Mouse (Mus musculus): ENCODE results near the gene 1110051M20Rik. TPM values are rescaled to one million over a fixed set of nuclear protein-coding genes. Genes with fewer than 3 reads are reported as not detected.

Gene 1110051M20Rik
- polyA plus RNA-seq, 1 experiment from 2014 or later = 161 TPM

DNA sequence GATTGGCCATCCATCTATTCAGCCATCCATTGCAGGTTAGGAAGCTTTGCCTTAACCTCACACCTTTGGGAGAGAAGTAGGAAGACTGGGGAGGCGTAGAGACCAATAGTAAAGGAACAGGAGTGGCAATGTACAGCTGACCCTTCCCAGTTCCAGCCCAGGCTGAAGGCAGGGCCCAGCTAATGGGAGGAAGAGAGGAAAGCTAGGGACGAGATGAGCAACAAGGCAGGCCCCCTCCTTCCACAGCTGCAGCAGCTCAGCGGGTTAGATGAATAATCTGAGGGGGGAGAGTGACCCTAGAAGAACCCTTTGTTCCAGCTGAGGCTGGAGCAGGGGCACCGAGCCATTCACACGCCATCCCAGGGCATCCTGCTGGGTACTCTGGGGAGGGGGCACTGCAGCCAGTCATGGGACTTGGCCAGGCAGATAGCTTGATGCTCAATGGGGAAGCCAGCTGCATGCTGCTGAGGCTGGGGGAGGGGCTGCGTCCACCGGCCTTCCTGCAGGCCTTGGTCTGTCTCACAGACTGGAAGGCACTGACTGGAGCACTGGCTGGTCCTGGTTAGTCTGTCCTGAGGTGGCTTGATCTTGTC lies 25.6 kb upstream of the 1110051M20Rik start:
- no peak overlapping the region for H3K4me2 ChIP-seq
- H3K4me3 ChIP-seq = no peak overlapping the region
- peak; percentile 67 for ATAC-seq (ENCODE audit: low FRiP score, low read depth)
- H3K9ac ChIP-seq = no peak overlapping the region
- H3K9me3 ChIP-seq = no peaks in the 10 kb centered on the region
- 13% methylated on average over 7 of the region's 7 CpGs for WGBS
- H3K36me3 ChIP-seq = no peaks in the 10 kb centered on the region
- H3K4me1 ChIP-seq (replicated peaks) = peaks cover 16% of the 10 kb centered on the region
- H3K27me3 ChIP-seq = no peaks in the 10 kb centered on the region
- no peak overlapping the region for H3K27ac ChIP-seq (replicated peaks)

DNA sequence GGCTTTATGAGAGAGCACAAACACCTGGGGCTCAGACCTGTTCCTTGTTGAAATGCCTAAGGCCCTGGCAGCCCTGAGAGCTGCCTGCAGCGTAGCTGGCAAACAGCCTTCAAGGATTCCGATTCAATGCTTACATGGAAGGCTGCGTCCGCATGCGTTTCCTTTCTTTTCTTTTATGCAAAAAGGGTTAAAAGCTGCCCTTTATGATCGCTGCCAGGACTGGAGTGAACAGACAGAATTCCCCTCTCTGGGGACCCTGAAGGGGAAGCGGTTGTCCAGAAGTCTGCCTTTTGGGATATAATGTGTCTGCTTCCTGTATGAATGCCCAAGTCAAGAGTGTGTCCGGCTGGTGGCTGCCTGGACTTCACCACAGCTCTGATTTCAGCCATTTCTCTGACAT lies 23.1 kb upstream of the 1110051M20Rik start:
- Histone ChIP-seq H3K9me3 (no peaks in the 10 kb centered on the region), H3K27me3 (no peaks in the 10 kb centered on the region), H3K4me3 (no peak overlapping the region), H3K9ac (no peak overlapping the region), H3K4me2 (no peak overlapping the region), H3K36me3 (no peaks in the 10 kb centered on the region), H3K27ac (replicated peaks) (no peak overlapping the region), H3K4me1 (replicated peaks) (peaks cover 26% of the 10 kb centered on the region)
- ATAC-seq (ENCODE audit: low FRiP score, low read depth) = no peak
- 42% methylated on average over 8 of the region's 8 CpGs for WGBS

DNA sequence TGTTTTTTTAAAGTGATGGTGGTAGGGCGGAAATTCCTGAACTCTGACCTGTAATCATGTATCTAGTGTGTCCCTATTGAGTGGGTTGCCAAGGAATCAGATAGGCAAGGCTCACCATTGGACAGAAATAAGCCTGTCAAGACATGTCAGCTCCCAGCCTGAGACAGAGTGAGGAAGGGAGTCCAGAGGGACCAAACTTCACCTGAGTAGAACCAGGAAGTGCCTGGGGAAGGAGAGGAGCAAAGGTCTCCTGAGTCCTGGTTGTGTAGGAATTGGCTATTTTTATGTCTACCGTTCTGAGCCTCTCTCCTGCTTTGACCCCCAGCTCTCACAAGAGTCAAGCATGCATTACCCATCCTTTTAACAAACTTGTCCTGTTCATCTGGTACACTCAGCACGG lies 21.4 kb upstream of the 1110051M20Rik start:
- no peaks in the 10 kb centered on the region for H3K36me3 ChIP-seq
- WGBS = 87% methylated on average over 3 of the region's 3 CpGs
- no peaks in the 10 kb centered on the region for H3K9me3 ChIP-seq
- peaks cover 39% of the 10 kb centered on the region for H3K4me1 ChIP-seq (replicated peaks)
- no peaks in the 10 kb centered on the region for H3K27me3 ChIP-seq
- H3K9ac ChIP-seq = no peak overlapping the region
- H3K27ac ChIP-seq (replicated peaks) = no peak overlapping the region
- ATAC-seq (ENCODE audit: low FRiP score, low read depth) = no peak
- H3K4me2 ChIP-seq = no peak overlapping the region
- no peak overlapping the region for H3K4me3 ChIP-seq

DNA sequence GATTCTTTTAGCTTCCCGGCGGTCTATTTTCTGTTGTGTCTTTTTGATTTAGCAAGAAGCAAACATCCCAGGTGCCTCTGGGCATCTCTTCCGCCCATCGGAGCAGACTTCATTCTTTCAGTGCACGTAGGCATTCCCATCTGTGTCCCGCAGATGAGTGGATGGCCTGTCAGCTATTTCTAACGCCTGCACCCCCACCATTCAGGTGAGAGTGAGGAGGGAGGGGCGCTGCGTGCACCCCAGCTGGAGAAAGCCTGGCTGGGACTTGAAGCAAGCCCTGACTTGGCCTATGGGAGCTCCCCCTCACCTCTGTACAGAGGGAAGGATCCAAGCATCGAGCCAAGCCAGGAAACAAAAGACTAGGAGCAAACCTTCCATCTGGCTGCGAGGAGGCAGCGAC lies 18.2 kb upstream of the 1110051M20Rik start:
- H3K27ac ChIP-seq (replicated peaks) = peak overlapping the region; percentile 48
- peak; percentile 40 for ATAC-seq (ENCODE audit: low FRiP score, low read depth)
- H3K27me3 ChIP-seq = 0 out of 2 replicates have a peak, but pooled peaks cover 4% of the 10 kb centered on the region
- no peaks in the 10 kb centered on the region for H3K9me3 ChIP-seq
- H3K4me2 ChIP-seq = peak overlapping the region; percentile 47
- H3K9ac ChIP-seq = peak overlapping the region; percentile 37; the same call in 1 of the 2 replicates
- no peaks in the 10 kb centered on the region for H3K36me3 ChIP-seq
- 0 out of 2 replicates have a peak overlapping the region, but pooled peaks have one; percentile 9 for H3K4me3 ChIP-seq
- 7% methylated on average over 12 of the region's 12 CpGs for WGBS
- peaks cover 41% of the 10 kb centered on the region for H3K4me1 ChIP-seq (replicated peaks)

DNA sequence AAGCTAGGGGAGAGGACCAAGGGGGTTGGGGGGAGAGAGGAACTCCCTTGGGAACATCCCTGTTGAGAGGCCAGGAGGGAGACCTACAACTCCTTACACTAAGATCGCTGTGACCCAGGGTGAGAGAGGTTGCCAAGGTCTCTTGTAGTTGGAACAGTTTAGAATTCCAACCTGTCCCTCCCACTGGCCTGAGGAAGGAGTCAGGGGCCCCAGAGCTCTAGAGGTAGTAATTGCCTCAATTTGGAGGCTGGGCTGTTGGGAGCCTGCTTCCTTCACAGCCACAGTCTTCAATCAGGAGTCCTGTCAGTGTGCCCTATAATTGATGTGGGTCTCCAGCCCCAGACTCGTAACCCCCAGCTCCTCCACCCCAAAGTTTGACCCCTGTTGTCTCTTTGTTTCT lies 17.7 kb upstream of the 1110051M20Rik start:
- no peak overlapping the region for H3K9ac ChIP-seq
- no peaks in the 10 kb centered on the region for H3K36me3 ChIP-seq
- H3K4me1 ChIP-seq (replicated peaks) = peaks cover 45% of the 10 kb centered on the region
- no peaks in the 10 kb centered on the region for H3K9me3 ChIP-seq
- H3K27me3 ChIP-seq = 0 out of 2 replicates have a peak, but pooled peaks cover 4% of the 10 kb centered on the region
- 0 out of 2 replicates have a peak overlapping the region, but pooled peaks have one; percentile 48 for H3K27ac ChIP-seq (replicated peaks)
- 15% methylated on average over 2 of the region's 2 CpGs for WGBS
- H3K4me2 ChIP-seq = peak overlapping the region; percentile 47
- ATAC-seq (ENCODE audit: low FRiP score, low read depth) = no peak
- 0 out of 2 replicates have a peak overlapping the region, but pooled peaks have one; percentile 9 for H3K4me3 ChIP-seq

DNA sequence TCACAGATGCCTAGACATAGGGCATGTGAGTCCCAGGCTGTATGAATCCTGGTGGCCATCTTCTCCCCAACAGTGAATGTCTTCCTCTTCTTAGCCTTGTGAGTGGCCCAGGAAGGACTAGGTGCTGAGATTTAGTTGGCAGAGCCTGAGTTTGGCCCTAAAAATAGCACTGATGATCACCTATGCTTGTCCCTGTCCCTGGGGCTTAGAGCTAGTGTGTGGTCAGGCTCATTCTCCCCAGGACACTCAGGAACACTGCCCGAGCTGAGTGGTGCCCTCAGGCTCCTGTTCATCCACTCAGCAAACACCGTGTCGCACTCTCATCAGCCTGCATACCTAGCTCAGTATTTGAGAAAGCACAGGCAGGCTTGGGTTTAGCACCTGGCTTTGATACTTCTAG lies 16.8 kb upstream of the 1110051M20Rik start:
- ATAC-seq (ENCODE audit: low FRiP score, low read depth) = no peak
- H3K4me2 ChIP-seq = no peak overlapping the region
- no peak overlapping the region for H3K27ac ChIP-seq (replicated peaks)
- H3K36me3 ChIP-seq = no peaks in the 10 kb centered on the region
- H3K9me3 ChIP-seq = no peaks in the 10 kb centered on the region
- 0 out of 2 replicates have a peak, but pooled peaks cover 4% of the 10 kb centered on the region for H3K27me3 ChIP-seq
- peaks cover 49% of the 10 kb centered on the region for H3K4me1 ChIP-seq (replicated peaks)
- no peak overlapping the region for H3K4me3 ChIP-seq
- H3K9ac ChIP-seq = no peak overlapping the region
- 66% methylated on average over 3 of the region's 3 CpGs for WGBS

DNA sequence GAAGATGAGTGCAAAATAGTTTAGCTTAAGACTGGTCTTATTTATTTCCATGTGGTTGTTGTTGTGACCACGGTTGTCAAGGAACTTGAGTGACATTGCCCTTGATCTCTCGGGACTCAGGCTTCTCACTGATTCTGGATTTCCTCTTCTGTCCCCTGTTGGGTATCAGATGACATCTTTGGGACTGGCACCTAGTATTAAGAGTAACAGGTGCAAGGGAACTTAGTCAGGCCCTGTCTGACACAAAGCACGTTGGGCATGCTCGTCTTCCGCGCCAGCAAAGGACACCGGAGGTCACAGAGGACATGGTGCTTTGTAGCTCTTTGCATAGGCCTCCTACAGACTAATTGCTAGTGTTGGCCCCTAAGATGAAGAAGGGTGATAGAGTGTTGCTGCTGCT lies 16.3 kb upstream of the 1110051M20Rik start:
- no peak overlapping the region for H3K4me2 ChIP-seq
- ATAC-seq (ENCODE audit: low FRiP score, low read depth) = no peak
- 0 out of 2 replicates have a peak, but pooled peaks cover 4% of the 10 kb centered on the region for H3K27me3 ChIP-seq
- WGBS = 61% methylated on average over 7 of the region's 7 CpGs
- no peak overlapping the region for H3K9ac ChIP-seq
- no peaks in the 10 kb centered on the region for H3K9me3 ChIP-seq
- H3K27ac ChIP-seq (replicated peaks) = no peak overlapping the region
- no peak overlapping the region for H3K4me3 ChIP-seq
- peaks cover 49% of the 10 kb centered on the region for H3K4me1 ChIP-seq (replicated peaks)
- H3K36me3 ChIP-seq = no peaks in the 10 kb centered on the region

DNA sequence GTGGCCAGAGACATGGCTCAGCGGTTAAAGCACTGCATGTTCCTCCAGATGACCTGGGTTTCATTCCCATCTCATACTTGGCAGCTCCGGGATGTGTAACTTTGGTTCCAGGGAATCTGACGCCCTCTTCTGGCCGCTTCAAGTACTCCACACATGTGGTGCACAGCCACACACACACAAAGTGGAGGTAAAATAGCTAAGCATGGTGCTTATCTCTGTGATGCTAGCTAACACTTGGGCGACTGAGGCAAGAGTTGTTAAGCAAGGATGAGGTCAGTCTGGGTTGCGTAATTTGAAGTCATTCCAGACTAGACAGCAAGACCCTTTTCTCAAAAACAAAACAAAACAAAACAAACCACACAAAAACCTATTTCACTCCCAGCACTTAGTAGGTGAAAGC lies 15.6 kb upstream of the 1110051M20Rik start:
- Histone ChIP-seq H3K27ac (replicated peaks) (no peak overlapping the region), H3K27me3 (0 out of 2 replicates have a peak, but pooled peaks cover 4% of the 10 kb centered on the region), H3K4me1 (replicated peaks) (peaks cover 55% of the 10 kb centered on the region), H3K4me3 (no peak overlapping the region), H3K9me3 (no peaks in the 10 kb centered on the region), H3K4me2 (no peak overlapping the region), H3K36me3 (no peaks in the 10 kb centered on the region), H3K9ac (no peak overlapping the region)
- no peak for ATAC-seq (ENCODE audit: low FRiP score, low read depth)
- WGBS = 97% methylated on average over 6 of the region's 6 CpGs

DNA sequence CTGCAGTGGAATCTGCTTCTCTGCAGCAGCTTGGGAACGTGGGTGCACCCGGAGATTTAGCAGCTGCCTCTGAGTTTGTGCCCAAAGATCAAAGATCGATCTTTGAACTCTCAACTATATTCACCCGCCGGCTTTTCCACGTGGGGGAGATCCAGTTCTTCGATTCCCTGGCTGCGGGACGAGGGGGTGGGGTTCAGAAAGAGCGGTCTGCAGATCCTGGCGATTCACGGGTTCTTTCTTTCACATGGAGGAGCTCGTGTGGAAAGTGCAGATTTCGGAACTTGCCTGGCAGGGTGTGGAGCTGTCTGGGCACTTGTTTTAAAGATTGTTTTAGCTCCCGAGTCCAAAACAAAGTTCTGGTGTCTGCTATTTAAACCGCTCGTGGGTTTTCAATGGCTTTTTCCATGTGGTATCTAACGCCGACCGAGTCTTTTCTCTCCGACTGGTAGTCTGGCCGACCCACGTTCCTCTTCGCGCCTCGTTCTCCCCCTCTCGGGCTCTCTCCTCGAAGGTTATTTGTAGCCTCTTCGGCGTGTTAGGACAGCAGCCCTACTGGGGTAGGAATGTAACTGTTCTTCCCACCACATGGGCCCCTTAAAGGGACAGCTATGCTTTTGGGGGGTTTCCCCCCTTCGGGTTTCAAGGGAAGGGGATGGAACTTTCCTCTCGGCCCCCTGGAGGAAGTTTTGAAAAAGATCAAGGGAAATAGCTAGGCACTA lies 14.3 kb upstream of the 1110051M20Rik start:
- peaks cover 55% of the 10 kb centered on the region for H3K4me1 ChIP-seq (replicated peaks)
- no peak for ATAC-seq (ENCODE audit: low FRiP score, low read depth)
- H3K27me3 ChIP-seq = 0 out of 2 replicates have a peak, but pooled peaks cover 4% of the 10 kb centered on the region
- H3K9me3 ChIP-seq = no peaks in the 10 kb centered on the region
- H3K4me2 ChIP-seq = peak overlapping the region; percentile 99
- H3K36me3 ChIP-seq = no peaks in the 10 kb centered on the region
- under 1% methylated on average over 32 of the region's 32 CpGs for WGBS
- peak overlapping the region; percentile 77 for H3K27ac ChIP-seq (replicated peaks)
- H3K4me3 ChIP-seq = peak overlapping the region; percentile 63
- H3K9ac ChIP-seq = peak overlapping the region; percentile 60

DNA sequence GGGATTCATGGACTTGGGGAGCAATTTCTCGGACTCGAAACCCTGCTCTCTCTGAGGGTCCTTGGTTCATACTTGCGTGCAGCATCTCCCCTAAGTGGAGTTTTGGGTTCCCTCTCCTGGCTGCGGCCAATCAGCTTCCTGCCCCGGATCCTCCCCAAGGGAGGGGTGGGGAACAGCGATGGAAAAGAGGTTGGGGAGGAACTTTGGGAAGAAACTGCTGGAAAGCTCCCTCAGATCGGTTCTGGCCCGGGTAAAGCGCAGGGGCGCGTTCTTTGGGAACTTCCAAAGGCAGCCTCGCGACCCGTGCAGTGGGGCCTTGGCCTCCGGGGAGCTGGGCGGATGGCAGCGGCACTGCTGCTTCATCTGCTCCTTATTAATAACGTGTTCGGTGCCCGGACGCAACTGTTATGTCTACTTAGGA lies 13.8 kb upstream of the 1110051M20Rik start:
- peak overlapping the region; percentile 63 for H3K4me3 ChIP-seq
- H3K27me3 ChIP-seq = 0 out of 2 replicates have a peak, but pooled peaks cover 4% of the 10 kb centered on the region
- no peak for ATAC-seq (ENCODE audit: low FRiP score, low read depth)
- H3K4me2 ChIP-seq = peak overlapping the region; percentile 99
- H3K27ac ChIP-seq (replicated peaks) = peak overlapping the region; percentile 77
- peaks cover 51% of the 10 kb centered on the region for H3K4me1 ChIP-seq (replicated peaks)
- no peaks in the 10 kb centered on the region for H3K36me3 ChIP-seq
- no peaks in the 10 kb centered on the region for H3K9me3 ChIP-seq
- peak overlapping the region; percentile 60 for H3K9ac ChIP-seq
- under 1% methylated on average over 21 of the region's 21 CpGs for WGBS

DNA sequence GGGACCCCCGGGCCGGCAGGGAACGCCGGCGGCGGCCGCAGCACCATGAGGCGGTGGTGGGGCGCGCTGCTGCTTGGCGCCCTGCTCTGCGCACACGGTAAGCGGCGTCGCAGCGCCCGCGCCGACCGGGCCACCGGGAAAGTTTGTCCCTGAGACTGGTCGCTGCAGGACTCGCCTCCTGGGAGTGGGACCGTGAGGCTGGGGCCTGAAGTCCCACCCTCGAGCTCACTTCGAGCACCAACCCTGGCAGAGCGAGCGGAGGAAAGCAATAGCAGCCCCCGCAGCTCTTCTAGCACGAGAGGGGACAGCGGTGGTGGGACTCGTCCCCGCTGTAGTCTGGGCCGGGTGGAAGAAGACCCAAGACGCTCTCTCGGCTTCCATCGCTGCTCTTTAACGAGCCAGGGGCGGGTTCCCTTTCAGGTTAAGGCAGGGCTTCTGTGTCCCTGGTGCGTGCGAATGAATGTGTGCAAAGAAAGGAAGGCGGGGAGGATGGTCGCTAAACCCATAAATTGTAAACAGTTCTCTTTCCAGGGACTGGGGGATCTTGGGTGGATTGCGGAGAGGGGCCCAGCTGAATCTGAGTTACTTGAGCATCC lies 13.2 kb upstream of the 1110051M20Rik start:
- Histone ChIP-seq H3K27ac (replicated peaks) (peak overlapping the region; percentile 77), H3K4me2 (peak overlapping the region; percentile 99), H3K9ac (peak overlapping the region; percentile 60), H3K4me1 (replicated peaks) (peaks cover 46% of the 10 kb centered on the region), H3K36me3 (no peaks in the 10 kb centered on the region), H3K27me3 (0 out of 2 replicates have a peak, but pooled peaks cover 4% of the 10 kb centered on the region), H3K9me3 (no peaks in the 10 kb centered on the region), H3K4me3 (peak overlapping the region; percentile 63)
- ATAC-seq (ENCODE audit: low FRiP score, low read depth) = peak; percentile 46
- WGBS = under 1% methylated on average over 45 of the region's 45 CpGs

DNA sequence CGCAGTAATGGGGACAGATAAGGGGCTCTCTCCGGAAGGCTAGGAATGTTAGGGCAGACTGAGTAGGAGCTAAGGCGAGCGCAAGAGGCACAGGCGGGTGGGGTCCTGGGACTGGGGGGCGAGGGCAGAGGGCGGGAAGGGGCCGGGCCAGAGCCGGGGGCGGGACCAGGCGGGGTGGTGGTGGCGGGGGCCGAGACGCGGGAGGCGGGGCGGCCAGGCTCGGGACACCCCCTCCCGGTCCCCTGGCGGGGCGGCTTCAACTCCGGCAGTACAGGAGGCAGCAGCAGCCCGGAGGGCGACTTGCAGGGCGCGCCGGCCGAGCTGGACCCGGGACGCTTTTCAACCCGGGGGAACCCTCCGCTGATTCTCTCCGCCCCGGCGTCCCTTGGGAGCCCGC lies 12.8 kb upstream of the 1110051M20Rik start, which contains the start of gene Lrp4:
Gene Lrp4, plus strand, starts transcription at position 253 of the 397 bp plus-strand sequence.
- H3K9me3 ChIP-seq = no peaks in the 10 kb centered on the region
- peak within 1 kb of the TSS; percentile 60 for H3K9ac ChIP-seq
- no peaks in the 10 kb centered on the region for H3K36me3 ChIP-seq
- peak; percentile 55; the same call in 1 of the 2 replicates for ATAC-seq (ENCODE audit: low FRiP score, low read depth)
- under 1% methylated on average over 27 of the region's 36 CpGs for WGBS
- H3K4me3 ChIP-seq = peak within 1 kb of the TSS; percentile 63
- peak within 1 kb of the TSS; percentile 77 for H3K27ac ChIP-seq (replicated peaks)
- H3K4me1 ChIP-seq (replicated peaks) = peaks cover 41% of the 10 kb centered on the region
- H3K4me2 ChIP-seq = peak within 1 kb of the TSS; percentile 99
- 0 out of 2 replicates have a peak, but pooled peaks cover 4% of the 10 kb centered on the region for H3K27me3 ChIP-seq

All from hindbrain, embryonic 15.5 days (tissue).